Mouse (Mus musculus) erythroblast, embryonic 14.5 days (primary cell): ENCODE measurements around the gene Zcchc14.

Experiments
- GATA1 ChIP-seq: IDR thresholded peaks from 2 replicates; pipeline ENCODE4 v1.6.1; 2012; ENCODE audit warnings: low read length, inconsistent platforms, mixed read lengths
- TAL1 ChIP-seq: IDR thresholded peaks from 3 replicates; pipeline ENCODE4 v1.6.1; 2012; ENCODE audit warnings: low read length, inconsistent platforms, mixed read lengths

DNA sequence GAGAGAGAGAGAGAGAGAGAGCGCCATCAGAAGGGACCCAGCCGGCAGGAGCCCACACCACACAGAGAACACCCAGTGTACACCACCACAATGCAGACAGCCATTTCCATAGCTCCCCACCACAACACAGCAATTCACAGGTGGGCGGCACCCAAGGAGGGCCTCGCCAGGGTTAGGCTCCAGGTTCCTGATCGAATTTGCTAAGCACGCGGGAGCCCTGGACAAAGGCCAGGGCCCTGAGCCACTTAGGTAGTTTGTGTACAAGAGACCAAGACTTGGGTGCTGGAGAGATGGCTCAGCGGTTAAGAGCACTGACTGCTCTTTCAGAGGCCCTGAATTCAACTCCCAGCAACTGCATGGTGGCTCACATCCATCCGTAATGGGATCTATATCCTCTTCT, 100.2 kb downstream of the Zcchc14 start:
- TF ChIP-seq TAL1 (no peak), GATA1 (no peak)
